Mouse (Mus musculus) T-helper 2 cell (primary cell): ENCODE data around the gene Lix1.

ENCODE experiments used
- in situ Hi-C: fragments of 300-600 bp; cut with MboI, MseI; formaldehyde crosslinking; loops from one replicate; pipeline ENCODE4 v1.15.1; 2025; ENCODE audit warnings: high pct_unique_total_duplicates

Gene Lix1

GRCm38 (mm10) chr17:17402222-17403004 is at the start of gene Lix1:
Lix1 (plus strand) TSS chr17:17402672.
- in situ Hi-C loops = loop anchor here (5.0 kb wide), 1 partner anchor 120 kb away; no protein-coding TSS in a partner anchor

GRCm38 (mm10) chr17:17373550-17373917 is 28.9 kb upstream of the Lix1 start:
- in situ Hi-C loops = loop anchor here (10.0 kb wide), 1 partner anchor 139 kb away; no protein-coding TSS in a partner anchor

GRCm38 (mm10) chr17:17373918-17374910 is 28.3 kb upstream of the Lix1 start, which contains the start of gene Riok2:
Riok2 (plus strand) TSS chr17:17374309.
- in situ Hi-C loops = loop anchor here (10.0 kb wide), 1 partner anchor 139 kb away; no protein-coding TSS in a partner anchor

- in situ Hi-C loops = loop anchor here (10.0 to 25.0 kb wide), 2 partner anchors 141 to 1638 kb away; no protein-coding TSS in a partner anchor
These were observed 26.9 kb upstream of the Lix1 start for GRCm38 (mm10) chr17:17375581-17375980.

GRCm38 (mm10) chr17:17383703-17384102 is 18.8 kb upstream of the Lix1 start:
- in situ Hi-C loops = loop anchor here (25.0 kb wide), 1 partner anchor 1646 kb away; no protein-coding TSS in a partner anchor

- in situ Hi-C loops = loop anchor here (25.0 kb wide), 1 partner anchor 1647 kb away; no protein-coding TSS in a partner anchor
These were observed 18.0 kb upstream of the Lix1 start for GRCm38 (mm10) chr17:17384502-17384901.

- in situ Hi-C loops = loop anchor here (25.0 kb wide), 1 partner anchor 1649 kb away; no protein-coding TSS in a partner anchor
These were observed 16.4 kb upstream of the Lix1 start for GRCm38 (mm10) chr17:17386117-17386516.

- in situ Hi-C loops = loop anchor here (25.0 kb wide), 1 partner anchor 1655 kb away; no protein-coding TSS in a partner anchor
These were observed 10.6 kb upstream of the Lix1 start for GRCm38 (mm10) chr17:17391823-17392222.

GRCm38 (mm10) chr17:17392863-17393262 is 9.6 kb upstream of the Lix1 start:
- in situ Hi-C loops = loop anchor here (25.0 kb wide), 1 partner anchor 1656 kb away; no protein-coding TSS in a partner anchor

- in situ Hi-C loops = loop anchor here (25.0 kb wide), 1 partner anchor 1656 kb away; no protein-coding TSS in a partner anchor
These were observed 9.2 kb upstream of the Lix1 start for GRCm38 (mm10) chr17:17393300-17393699.

- in situ Hi-C loops = loop anchor here (25.0 kb wide), 1 partner anchor 1657 kb away; no protein-coding TSS in a partner anchor
These were observed 8.1 kb upstream of the Lix1 start for GRCm38 (mm10) chr17:17394336-17394735.

GRCm38 (mm10) chr17:17396869-17397268 is 5.6 kb upstream of the Lix1 start:
- in situ Hi-C loops = loop anchor here (25.0 kb wide), 1 partner anchor 1660 kb away; no protein-coding TSS in a partner anchor

GRCm38 (mm10) chr17:17398664-17399063 is 3.8 kb upstream of the Lix1 start:
- in situ Hi-C loops = loop anchor here (25.0 kb wide), 1 partner anchor 1661 kb away; no protein-coding TSS in a partner anchor

GRCm38 (mm10) chr17:17403038-17403437 is 566 bp downstream of the Lix1 start:
- in situ Hi-C loops = loop anchor here (5.0 kb wide), 1 partner anchor 119 kb away; no protein-coding TSS in a partner anchor

- in situ Hi-C loops = loop anchor here (5.0 kb wide), 1 partner anchor 119 kb away; no protein-coding TSS in a partner anchor
These were observed 1.2 kb downstream of the Lix1 start for GRCm38 (mm10) chr17:17403578-17404112.

- in situ Hi-C loops = loop anchor here (5.0 kb wide), 2 partner anchors 117 to 242 kb away; no protein-coding TSS in a partner anchor
These were observed 2.5 kb downstream of the Lix1 start for GRCm38 (mm10) chr17:17404811-17405544.

- in situ Hi-C loops = loop anchor here (5.0 kb wide), 1 partner anchor 242 kb away; no protein-coding TSS in a partner anchor
These were observed 3.1 kb downstream of the Lix1 start for GRCm38 (mm10) chr17:17405606-17406005.

GRCm38 (mm10) chr17:17408137-17408536 is 5.7 kb downstream of the Lix1 start:
- in situ Hi-C loops = loop anchor here (5.0 kb wide), 1 partner anchor 239 kb away; no protein-coding TSS in a partner anchor

GRCm38 (mm10) chr17:17408720-17409478 is 6.4 kb downstream of the Lix1 start:
- in situ Hi-C loops = loop anchor here (5.0 kb wide), 1 partner anchor 238 kb away; no protein-coding TSS in a partner anchor
